Mouse (Mus musculus) hindbrain, embryonic 14.5 days (tissue): ENCODE data around the gene Lcmt1. TPM values are rescaled to one million over a fixed set of nuclear protein-coding genes. Genes with fewer than 3 reads are reported as not detected.

Experiments
- ATAC-seq: fragments of 200-750 bp; cut with Nextera tagmentation; 2 replicates; pipeline ENCODE4 v1.8.0; 2017; ENCODE audit warnings: moderate number of reproducible peaks, mild to moderate bottlenecking, moderate TSS enrichment, moderate library complexity; ENCODE audit not compliant: low FRiP score
- DNase-seq: peaks from one replicate; pipeline ENCODE4 v3.0.0-alpha.2; 2015; ENCODE audit warnings: low spot score
- H3K27ac ChIP-seq: fragments of 300-500 bp; sonication (generic); 2 replicates; pipeline ENCODE4 v1.5.1; 2014; ENCODE audit warnings: mild to moderate bottlenecking, moderate library complexity
- H3K27me3 ChIP-seq: fragments of 300-500 bp; sonication (generic); 2 replicates; pipeline ENCODE4 v1.6.1; 2014; ENCODE audit warnings: mild to moderate bottlenecking, low read length, mixed read lengths; ENCODE audit not compliant: control insufficient read depth, insufficient read depth
- H3K36me3 ChIP-seq: fragments of 300-500 bp; sonication (generic); replicated peaks from 2 replicates; pipeline ENCODE4 v1.6.1; 2014; ENCODE audit not compliant: control insufficient read depth, insufficient read depth
- H3K4me1 ChIP-seq: fragments of 300-500 bp; sonication (generic); replicated peaks from 2 replicates; pipeline ENCODE4 v1.6.1; 2014; ENCODE audit warnings: antibody characterized with exemption, low read length, mixed read lengths; ENCODE audit not compliant: control insufficient read depth, insufficient read depth
- H3K4me2 ChIP-seq: fragments of 300-500 bp; sonication (generic); replicated peaks from 2 replicates; pipeline ENCODE4 v1.6.1; 2014; ENCODE audit warnings: mild to moderate bottlenecking, moderate library complexity
- H3K4me3 ChIP-seq: fragments of 300-500 bp; sonication (generic); replicated peaks from 2 replicates; pipeline ENCODE4 v1.5.1; 2014; ENCODE audit warnings: mild to moderate bottlenecking, low read length
- H3K9ac ChIP-seq: fragments of 300-500 bp; sonication (generic); 2 replicates; pipeline ENCODE4 v1.6.1; 2014
- H3K9me3 ChIP-seq: fragments of 300-500 bp; sonication (generic); 2 replicates; pipeline ENCODE4 v1.6.1; 2016; ENCODE audit warnings: low read length; ENCODE audit not compliant: control insufficient read depth
- WGBS: fragments of 180-500 bp; shearing (Covaris S2); extraction: QIAGEN DNeasy Blood & Tissue Kit; methylation state at CpG from one replicate; pipeline ENCODE4 v1.1.7; 2014; 5-methylcytosine and 5-hydroxymethylcytosine counted together
- polyA plus RNA-seq: library from polyadenylated mRNA; unstranded; fragments of >200 nt; fragmentation: Nextera tagmentation; extraction: Ambion mirVana; gene quantifications from 2 replicates; pipeline ENCODE4 v1.2.1, GENCODE M21; 2014

Gene Lcmt1
- polyA plus RNA-seq, 1 experiment from 2014 or later, result 106 TPM

- DNase-seq (no peak), ATAC-seq (no peak)
- Histone ChIP-seq H3K36me3 (peaks cover 46% of the 10 kb centered on the region), H3K4me1 (no peaks in the 10 kb centered on the region), H3K27ac (no peak overlapping the region), H3K9ac (no peak overlapping the region), H3K9me3 (0 out of 2 replicates have a peak, but pooled peaks cover 8% of the 10 kb centered on the region), H3K4me2 (no peak overlapping the region), H3K4me3 (no peak overlapping the region), H3K27me3 (no peaks in the 10 kb centered on the region)
- WGBS, result 89% methylated on average over 8 of the region's 8 CpGs
Observed at GRCm38 (mm10) chr7:123429624-123430410, 60.2 kb downstream of the Lcmt1 start.

- Histone ChIP-seq H3K27ac (no peak overlapping the region), H3K36me3 (peaks cover 41% of the 10 kb centered on the region), H3K9ac (no peak overlapping the region), H3K27me3 (no peaks in the 10 kb centered on the region), H3K4me1 (no peaks in the 10 kb centered on the region), H3K4me2 (no peak overlapping the region), H3K4me3 (no peak overlapping the region), H3K9me3 (0 out of 2 replicates have a peak, but pooled peaks cover 8% of the 10 kb centered on the region)
- DNase-seq, result no peak
- 89% methylated on average over 4 of the region's 4 CpGs for WGBS
- no peak for ATAC-seq
Observed at GRCm38 (mm10) chr7:123430411-123430705, 60.8 kb downstream of the Lcmt1 start.

GRCm38 (mm10) chr7:123431206-123431605, 61.6 kb downstream of the Lcmt1 start:
- ATAC-seq, result no peak
- Histone ChIP-seq H3K9ac (no peak overlapping the region), H3K9me3 (0 out of 2 replicates have a peak, but pooled peaks cover 8% of the 10 kb centered on the region), H3K4me2 (no peak overlapping the region), H3K36me3 (peaks cover 38% of the 10 kb centered on the region), H3K27me3 (no peaks in the 10 kb centered on the region), H3K4me1 (no peaks in the 10 kb centered on the region), H3K4me3 (no peak overlapping the region), H3K27ac (no peak overlapping the region)
- no peak for DNase-seq
- WGBS, result 65% methylated on average over 4 of the region's 4 CpGs

GRCm38 (mm10) chr7:123442079-123442478, 72.5 kb downstream of the Lcmt1 start:
- H3K9ac ChIP-seq, result no peak overlapping the region
- 0 out of 2 replicates have a peak, but pooled peaks cover 2% of the 10 kb centered on the region for H3K9me3 ChIP-seq
- DNase-seq (no peak), ATAC-seq (no peak)
- H3K4me2 ChIP-seq, result no peak overlapping the region
- no peaks in the 10 kb centered on the region for H3K27me3 ChIP-seq
- H3K4me1 ChIP-seq, result no peaks in the 10 kb centered on the region
- 85% methylated on average over 1 of the region's 1 CpGs for WGBS
- no peak overlapping the region for H3K4me3 ChIP-seq
- H3K27ac ChIP-seq, result no peak overlapping the region
- no peaks in the 10 kb centered on the region for H3K36me3 ChIP-seq

- ATAC-seq (no peak), DNase-seq (no peak)
- Histone ChIP-seq H3K4me3 (no peak overlapping the region), H3K27me3 (no peaks in the 10 kb centered on the region), H3K27ac (no peak overlapping the region), H3K9me3 (no peaks in the 10 kb centered on the region), H3K4me2 (no peak overlapping the region), H3K4me1 (no peaks in the 10 kb centered on the region), H3K9ac (no peak overlapping the region), H3K36me3 (no peaks in the 10 kb centered on the region)
- 95% methylated on average over 2 of the region's 2 CpGs for WGBS
Observed at GRCm38 (mm10) chr7:123448794-123449193, 79.2 kb downstream of the Lcmt1 start.

GRCm38 (mm10) chr7:123449676-123450075, 80.1 kb downstream of the Lcmt1 start:
- Histone ChIP-seq H3K27me3 (no peaks in the 10 kb centered on the region), H3K9me3 (no peaks in the 10 kb centered on the region), H3K4me2 (no peak overlapping the region), H3K4me1 (no peaks in the 10 kb centered on the region), H3K4me3 (no peak overlapping the region), H3K27ac (no peak overlapping the region), H3K9ac (no peak overlapping the region), H3K36me3 (no peaks in the 10 kb centered on the region)
- 59% methylated on average over 10 of the region's 10 CpGs for WGBS
- DNase-seq, result no peak
- no peak for ATAC-seq

- no peak overlapping the region for H3K27ac ChIP-seq
- H3K4me3 ChIP-seq, result no peak overlapping the region
- H3K9me3 ChIP-seq, result no peaks in the 10 kb centered on the region
- ATAC-seq (no peak), DNase-seq (no peak)
- 91% methylated on average over 2 of the region's 2 CpGs for WGBS
- no peaks in the 10 kb centered on the region for H3K27me3 ChIP-seq
- no peak overlapping the region for H3K9ac ChIP-seq
- H3K36me3 ChIP-seq, result no peaks in the 10 kb centered on the region
- H3K4me2 ChIP-seq, result no peak overlapping the region
- H3K4me1 ChIP-seq, result no peaks in the 10 kb centered on the region
Observed at GRCm38 (mm10) chr7:123450515-123450914, 80.9 kb downstream of the Lcmt1 start.

- DNase-seq, result no peak
- H3K9ac ChIP-seq, result no peak overlapping the region
- H3K4me1 ChIP-seq, result no peaks in the 10 kb centered on the region
- no peak overlapping the region for H3K27ac ChIP-seq
- no peaks in the 10 kb centered on the region for H3K27me3 ChIP-seq
- H3K36me3 ChIP-seq, result no peaks in the 10 kb centered on the region
- no peaks in the 10 kb centered on the region for H3K9me3 ChIP-seq
- WGBS, result 89% methylated on average over 6 of the region's 6 CpGs
- ATAC-seq, result no peak
- no peak overlapping the region for H3K4me3 ChIP-seq
- no peak overlapping the region for H3K4me2 ChIP-seq
Observed at GRCm38 (mm10) chr7:123452551-123452950, 83.0 kb downstream of the Lcmt1 start.

- Histone ChIP-seq H3K4me3 (no peak overlapping the region), H3K27me3 (no peaks in the 10 kb centered on the region), H3K4me2 (no peak overlapping the region), H3K9ac (no peak overlapping the region), H3K4me1 (no peaks in the 10 kb centered on the region), H3K9me3 (no peaks in the 10 kb centered on the region), H3K36me3 (no peaks in the 10 kb centered on the region), H3K27ac (no peak overlapping the region)
- WGBS, result 91% methylated on average over 8 of the region's 8 CpGs
- ATAC-seq (no peak), DNase-seq (no peak)
Observed at GRCm38 (mm10) chr7:123453066-123453465, 83.5 kb downstream of the Lcmt1 start.

GRCm38 (mm10) chr7:123455088-123455487, 85.5 kb downstream of the Lcmt1 start:
- Histone ChIP-seq H3K27me3 (no peaks in the 10 kb centered on the region), H3K9ac (no peak overlapping the region), H3K9me3 (no peaks in the 10 kb centered on the region), H3K36me3 (no peaks in the 10 kb centered on the region), H3K27ac (no peak overlapping the region), H3K4me2 (no peak overlapping the region), H3K4me1 (no peaks in the 10 kb centered on the region), H3K4me3 (no peak overlapping the region)
- ATAC-seq, result no peak
- DNase-seq, result no peak
- WGBS, result 92% methylated on average over 3 of the region's 3 CpGs
